Mouse (Mus musculus) embryonic fibroblast, embryonic 13.5 days (primary cell): ENCODE data around the gene Tmem132c.

ENCODE experiments used
- CTCF ChIP-seq: IDR thresholded peaks from 2 replicates; pipeline ENCODE4 v1.5.1; 2011; ENCODE audit warnings: mild to moderate bottlenecking, control low read depth, low read length, moderate library complexity, borderline replicate concordance; ENCODE audit not compliant: insufficient read depth
- POLR2A ChIP-seq: IDR thresholded peaks from 2 replicates; pipeline ENCODE4 v1.6.1; 2011; ENCODE audit warnings: low read depth, mild to moderate bottlenecking, control low read depth, low read length, moderate library complexity

DNA sequence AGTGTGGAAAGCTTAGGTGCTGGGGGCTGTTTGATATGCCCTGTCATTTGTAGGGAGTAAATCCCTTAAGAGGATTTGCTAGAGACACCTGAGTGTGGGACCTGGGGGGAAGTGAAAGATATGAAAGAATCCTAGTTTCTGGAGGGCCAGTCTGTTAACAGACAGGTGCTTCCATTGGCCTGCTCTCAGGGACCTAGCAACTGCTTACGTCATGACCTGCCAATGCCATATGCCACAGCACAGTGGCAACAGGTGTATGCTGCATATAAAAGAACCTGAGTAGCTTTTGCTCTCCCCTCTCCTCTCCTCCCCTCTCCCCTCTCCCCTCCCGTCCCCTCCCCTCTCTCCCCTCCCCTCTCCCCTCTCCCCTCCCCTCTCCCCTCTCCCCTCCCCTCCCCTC is 232.1 kb downstream of the Tmem132c start:
- TF ChIP-seq POLR2A (no peak), CTCF (no peak)
